Mouse (Mus musculus) MEL (cell line): ENCODE results near the gene Pnpla5. TPM values are rescaled to one million over a fixed set of nuclear protein-coding genes. Genes with fewer than 3 reads are reported as not detected.
A peak's percentile ranks its signal among the peaks of the same experiment; 100 is the strongest.

Source experiments
- DNase-seq: peaks from one replicate; pipeline ENCODE4 v3.0.0; 2011; ENCODE audit warnings: low read depth, low spot score
- H3K27ac ChIP-seq: 2 replicates; pipeline ENCODE4 v1.5.1; 2012; ENCODE audit warnings: low read depth, mild to moderate bottlenecking, control low read depth, low read length, moderate library complexity; ENCODE audit not compliant: control insufficient read depth
- H3K27me3 ChIP-seq, 2 experiments: fragments of 150-350 bp in 1 of 2; sonication (generic) in 1 of 2; 2 replicates each; pipeline ENCODE4 v1.6.1; 2012; ENCODE audit warnings: low read length in 2 of 2, mild to moderate bottlenecking in 2 of 2, improper control_type of control experiment in 1 of 2, moderate library complexity in 1 of 2; ENCODE audit not compliant: insufficient read depth in 2 of 2, control insufficient read depth in 1 of 2
- H3K36me3 ChIP-seq, 2 experiments: 2 replicates each; pipeline ENCODE4 v1.6.1; 2012 to 2014; ENCODE audit warnings: low read length in 2 of 2, improper control_type of control experiment in 1 of 2, inconsistent platforms in 1 of 2, mild to moderate bottlenecking in 1 of 2; ENCODE audit not compliant: insufficient read depth in 2 of 2, control insufficient read depth in 1 of 2
- H3K4me1 ChIP-seq, 2 experiments: fragments of 150-350 bp in 1 of 2; sonication (generic) in 1 of 2; 2 replicates each; pipeline ENCODE4 v1.6.1; 2012; ENCODE audit warnings: low read length in 2 of 2, improper control_type of control experiment in 1 of 2, mild to moderate bottlenecking in 1 of 2; ENCODE audit not compliant: insufficient read depth in 2 of 2, control insufficient read depth in 1 of 2
- H3K4me3 ChIP-seq, 2 experiments: fragments of 150-350 bp in 1 of 2; sonication (generic) in 1 of 2; 2 replicates each; pipeline ENCODE4 v1.5.1; 2012; ENCODE audit warnings: low read depth in 2 of 2, low read length in 2 of 2, mild to moderate bottlenecking in 2 of 2, moderate library complexity in 2 of 2, control low read depth in 1 of 2, improper control_type of control experiment in 1 of 2; ENCODE audit not compliant: control insufficient read depth in 1 of 2, insufficient read depth in 1 of 2
- H3K79me2 ChIP-seq: 2 replicates; pipeline ENCODE4 v1.6.1; 2012; ENCODE audit warnings: mild to moderate bottlenecking, low read length, moderate library complexity; ENCODE audit not compliant: control insufficient read depth, poor library complexity, insufficient read depth
- H3K9ac ChIP-seq: 2 replicates; pipeline ENCODE4 v1.6.1; 2012; ENCODE audit warnings: low read depth, mild to moderate bottlenecking, control low read depth, low read length, moderate library complexity; ENCODE audit not compliant: control insufficient read depth, poor library complexity, severe bottlenecking
- H3K9me3 ChIP-seq: fragments of 150-350 bp; sonication (generic); replicated peaks from 2 replicates; pipeline ENCODE4 v1.6.1; 2012; ENCODE audit warnings: mild to moderate bottlenecking, low read length, improper control_type of control experiment, moderate library complexity; ENCODE audit not compliant: insufficient read depth
- CTCF ChIP-seq, 3 experiments: IDR thresholded peaks in 2 of 3; conservative IDR thresholded peaks in 1 of 3; 2 replicates each; pipeline ENCODE4 v1.5.1; 2011 to 2012; ENCODE audit warnings: low read length in 3 of 3, low read depth in 2 of 3, mild to moderate bottlenecking in 2 of 3, improper control_type of control experiment in 1 of 3, inconsistent platforms in 1 of 3, mixed read lengths in 1 of 3, moderate library complexity in 1 of 3; ENCODE audit not compliant: control insufficient read depth in 1 of 3, insufficient read depth in 1 of 3, poor library complexity in 1 of 3, severe bottlenecking in 1 of 3
- GATA1 ChIP-seq: IDR thresholded peaks from 2 replicates; pipeline ENCODE4 v1.6.1; 2011; ENCODE audit warnings: low read depth, low read length, improper control_type of control experiment
- HCFC1 ChIP-seq: IDR thresholded peaks from 2 replicates; pipeline ENCODE4 v1.6.1; 2012; ENCODE audit warnings: low read depth, mild to moderate bottlenecking, inconsistent platforms, low read length, improper control_type of control experiment, moderate library complexity
- KAT2A ChIP-seq: conservative IDR thresholded peaks from 2 replicates; pipeline ENCODE4 v1.6.1; 2012; ENCODE audit warnings: low read depth, low read length, improper control_type of control experiment, inconsistent platforms
- MAFK ChIP-seq: IDR thresholded peaks from 2 replicates; pipeline ENCODE4 v1.6.1; 2011; ENCODE audit warnings: low read depth, mild to moderate bottlenecking, low read length, improper control_type of control experiment, borderline replicate concordance
- MAZ ChIP-seq: IDR thresholded peaks from 2 replicates; pipeline ENCODE4 v1.6.1; 2012; ENCODE audit warnings: low read depth, mild to moderate bottlenecking, inconsistent platforms, low read length, improper control_type of control experiment
- UBTF ChIP-seq: IDR thresholded peaks from 2 replicates; pipeline ENCODE4 v1.6.1; 2012; ENCODE audit warnings: low read depth, mild to moderate bottlenecking, inconsistent platforms, low read length, improper control_type of control experiment, moderate library complexity, borderline replicate concordance; ENCODE audit not compliant: insufficient read depth
- USF2 ChIP-seq, 2 experiments: IDR thresholded peaks; 2 replicates each; pipeline ENCODE4 v1.6.1; 2011 to 2012; ENCODE audit warnings: improper control_type of control experiment in 2 of 2, low read length in 2 of 2, borderline replicate concordance in 1 of 2, inconsistent platforms in 1 of 2, low read depth in 1 of 2, mild to moderate bottlenecking in 1 of 2; ENCODE audit not compliant: insufficient read depth in 1 of 2
- ZMIZ1 ChIP-seq: IDR thresholded peaks from 2 replicates; pipeline ENCODE4 v1.6.1; 2012; ENCODE audit warnings: low read depth, mild to moderate bottlenecking, inconsistent platforms, low read length, improper control_type of control experiment, moderate library complexity
- ZNF384 ChIP-seq: IDR thresholded peaks from 2 replicates; pipeline ENCODE4 v1.6.1; 2012; ENCODE audit warnings: low read depth, mild to moderate bottlenecking, inconsistent platforms, low read length, improper control_type of control experiment
- polyA plus RNA-seq, 2 experiments: library from polyadenylated mRNA; stranded (reverse) in 1 of 2; unstranded in 1 of 2; fragments of >175 nt in 1 of 2; fragments of >200 nt in 1 of 2; gene quantifications; 2 replicates each; pipeline versions ENCODE4 v1.2.1 to v1.2.4; 2012; ENCODE audit warnings: low replicate concordance in 2 of 2, low read depth in 1 of 2; ENCODE audit not compliant: insufficient read length in 2 of 2, insufficient read depth in 1 of 2, missing spikeins in 1 of 2
- total RNA-seq: library from RNA; depleted of rRNA; stranded (reverse); fragments of 300-350 nt; gene quantifications from 2 replicates; pipeline ENCODE4 v1.2.3, GENCODE M21; 2012

Pnpla5 gene
- total and polyA plus RNA-seq, 3 experiments: not detected

GRCm38 (mm10) chr15:84115727-84116126 lies 7.2 kb downstream of the Pnpla5 start:
- no peaks in the 10 kb centered on the region for H3K9me3 ChIP-seq
- no peaks in the 10 kb centered on the region for H3K4me1 ChIP-seq
- H3K27ac ChIP-seq: no peak overlapping the region
- H3K27me3 ChIP-seq: no peaks in the 10 kb centered on the region
- TF ChIP-seq KAT2A: no peak
- TF ChIP-seq ZNF384: no peak
- TF ChIP-seq MAFK: no peak
- TF ChIP-seq HCFC1: no peak
- no peak for TF ChIP-seq GATA1
- H3K9ac ChIP-seq: no peak overlapping the region
- no peak overlapping the region for H3K4me3 ChIP-seq
- no peak for DNase-seq
- no peaks in the 10 kb centered on the region for H3K79me2 ChIP-seq
- no peaks in the 10 kb centered on the region for H3K36me3 ChIP-seq

GRCm38 (mm10) chr15:84113873-84114272 lies 9.1 kb downstream of the Pnpla5 start:
- H3K79me2 ChIP-seq: no peaks in the 10 kb centered on the region
- no peak for DNase-seq

GRCm38 (mm10) chr15:84108899-84109298 lies 14.1 kb downstream of the Pnpla5 start:
- DNase-seq: peak; percentile 8
- Histone ChIP-seq H3K27me3 (no peaks in the 10 kb centered on the region), H3K4me3 (no peak overlapping the region), H3K9ac (no peak overlapping the region), H3K27ac (no peak overlapping the region), H3K4me1 (no peaks in the 10 kb centered on the region), H3K36me3 (no peaks in the 10 kb centered on the region), H3K9me3 (no peaks in the 10 kb centered on the region), H3K79me2 (no peaks in the 10 kb centered on the region)
- TF ChIP-seq ZMIZ1: no peak
- TF ChIP-seq USF2 (IDR thresholded peaks at IDR 0.05; ENCODE audit: borderline replicate concordance in 1 of 2, insufficient read depth in 1 of 2, low read depth in 1 of 2, low read length in 2 of 2): no peak
- no peak for TF ChIP-seq CTCF (IDR thresholded peaks at IDR 0.05 in 2 of 3, conservative IDR thresholded peaks at IDR 0.05 in 1 of 3; ENCODE audit: control insufficient read depth in 1 of 3, insufficient read depth in 1 of 3, low read depth in 2 of 3, low read length in 3 of 3, poor library complexity in 1 of 3, severe bottlenecking in 1 of 3)
- TF ChIP-seq MAZ: no peak
- TF ChIP-seq UBTF: no peak

More at GRCm38 (mm10) chr15:84113873-84114272, 9.1 kb downstream of the Pnpla5 start:
- Histone ChIP-seq H3K36me3 (no peaks in the 10 kb centered on the region), H3K27me3 (no peaks in the 10 kb centered on the region), H3K9ac (no peak overlapping the region), H3K9me3 (no peaks in the 10 kb centered on the region), H3K27ac (no peak overlapping the region), H3K4me3 (no peak overlapping the region), H3K4me1 (no peaks in the 10 kb centered on the region)
- no peak for TF ChIP-seq GATA1
